ENCODE assay signal across 35 mouse cellular contexts in genomic region chr13:6555656-6556055, GRCm38 (mm10).
"Had no signal": no experiment of that assay in that cellular context is flagged by ENCODE, and none has a peak within 500 bp of the region (broad histone marks: within the 10 kb centered on the region; RNA-seq: fewer than 3 reads in every experiment).

No protein-coding gene starts in this region.

- H3K27ac ChIP-seq: heart, embryonic 10.5 days; heart, embryonic 13.5 days; heart, embryonic 15.5 days; hindbrain, embryonic 10.5 days; hindbrain, embryonic 12.5 days; hindbrain, embryonic 13.5 days; hindbrain, embryonic 14.5 days; hindbrain, embryonic 15.5 days; hindbrain, postnatal 0 days; intestine, embryonic 15.5 days; kidney, embryonic 15.5 days; kidney, postnatal 0 days; layer of hippocampus, adult 2 months; left cerebral cortex, adult 2 months had no signal

- H3K4me1 ChIP-seq: heart, embryonic 10.5 days; heart, embryonic 12.5 days; heart, embryonic 13.5 days; heart, embryonic 15.5 days; hindbrain, embryonic 10.5 days; hindbrain, embryonic 12.5 days; hindbrain, embryonic 13.5 days; hindbrain, embryonic 15.5 days; intestine, embryonic 15.5 days had no signal

- H3K27me3 ChIP-seq: heart, embryonic 12.5 days; heart, embryonic 13.5 days; heart, embryonic 15.5 days; hindbrain, embryonic 12.5 days; hindbrain, embryonic 13.5 days; hindbrain, embryonic 15.5 days; intestine, embryonic 15.5 days; kidney, embryonic 15.5 days had no signal

- H3K4me3 ChIP-seq: heart, embryonic 10.5 days; heart, embryonic 12.5 days; heart, embryonic 13.5 days; heart, embryonic 15.5 days; hindbrain, embryonic 10.5 days; hindbrain, embryonic 12.5 days; hindbrain, embryonic 13.5 days; hindbrain, embryonic 15.5 days; intestine, embryonic 15.5 days; kidney, embryonic 15.5 days; layer of hippocampus, adult 2 months; left cerebral cortex, adult 2 months had no signal

- H3K9me3 ChIP-seq: heart, embryonic 10.5 days; heart, embryonic 12.5 days; heart, embryonic 13.5 days; heart, embryonic 15.5 days; hindbrain, embryonic 10.5 days; hindbrain, embryonic 12.5 days; hindbrain, embryonic 13.5 days; hindbrain, embryonic 15.5 days; intestine, embryonic 15.5 days; kidney, embryonic 15.5 days had no signal

- H3K9ac ChIP-seq: heart, embryonic 12.5 days; heart, embryonic 13.5 days; heart, embryonic 15.5 days; hindbrain, embryonic 12.5 days; hindbrain, embryonic 13.5 days; hindbrain, embryonic 14.5 days; hindbrain, embryonic 15.5 days; intestine, embryonic 15.5 days; kidney, embryonic 15.5 days had no signal

- ATAC-seq: hindbrain, embryonic 16.5 days; hindbrain, postnatal 0 days; inflammation-experienced regulatory T-cells, adult 6 months; intestine, embryonic 15.5 days; intestine, embryonic 16.5 days; intestine, postnatal 0 days had no signal

- DNase-seq: heart, postnatal 10 days; heart, postnatal 14 days; heart, postnatal 36 days; heart, postnatal 4 days; kidney, adult 11 months; kidney, adult 18-20 months; kidney, adult 2 months; kidney, adult 8-10 months; kidney, adult 9 months; kidney, postnatal 14 days; kidney, postnatal 25 days; kidney, postnatal 36 days; kidney, postnatal 4 days; layer of hippocampus, adult 9-11 months; layer of hippocampus, postnatal 36 days had no signal

- H3K4me2 ChIP-seq: heart, embryonic 11.5 days; heart, embryonic 12.5 days; heart, embryonic 13.5 days; heart, embryonic 15.5 days; hindbrain, embryonic 12.5 days; hindbrain, embryonic 13.5 days; hindbrain, embryonic 14.5 days; hindbrain, embryonic 15.5 days; intestine, embryonic 15.5 days; kidney, embryonic 15.5 days had no signal
